Mouse (Mus musculus) forebrain, postnatal 0 days (tissue): Measurements from ENCODE around the gene Tenm4. TPM values are rescaled to one million over a fixed set of nuclear protein-coding genes. Genes with fewer than 3 reads are reported as not detected.

ENCODE experiments used
- ATAC-seq: fragments of 200-750 bp; cut with Nextera tagmentation; 2 replicates; pipeline ENCODE4 v1.8.0; 2017; ENCODE audit warnings: mild to moderate bottlenecking, moderate library complexity
- DNase-seq: peaks from one replicate; pipeline ENCODE4 v3.0.0-alpha.2; 2015
- H3K27ac ChIP-seq: fragments of 300-500 bp; sonication (generic); 2 replicates; pipeline ENCODE4 v1.5.1; 2014; ENCODE audit warnings: low read depth, mild to moderate bottlenecking, antibody characterized with exemption, low read length, moderate library complexity, mixed read lengths
- H3K27me3 ChIP-seq: fragments of 300-500 bp; sonication (generic); 2 replicates; pipeline ENCODE4 v1.6.1; 2014; ENCODE audit warnings: mild to moderate bottlenecking, low read length, mixed read lengths; ENCODE audit not compliant: insufficient read depth
- H3K36me3 ChIP-seq: fragments of 300-500 bp; sonication (generic); 2 replicates; pipeline ENCODE4 v1.6.1; 2014; ENCODE audit warnings: mild to moderate bottlenecking, moderate library complexity; ENCODE audit not compliant: insufficient read depth
- H3K4me1 ChIP-seq: fragments of 300-500 bp; sonication (generic); 2 replicates; pipeline ENCODE4 v1.6.1; 2014; ENCODE audit warnings: antibody characterized with exemption; ENCODE audit not compliant: insufficient read depth
- H3K4me2 ChIP-seq: fragments of 300-500 bp; sonication (generic); 2 replicates; pipeline ENCODE4 v1.6.1; 2014; ENCODE audit warnings: low read depth, mild to moderate bottlenecking, moderate library complexity
- H3K4me3 ChIP-seq: fragments of 300-500 bp; sonication (generic); 2 replicates; pipeline ENCODE4 v1.5.1; 2014; ENCODE audit warnings: low read depth, low read length, mixed read lengths
- H3K9ac ChIP-seq: fragments of 300-500 bp; sonication (generic); 2 replicates; pipeline ENCODE4 v1.6.1; 2014; ENCODE audit warnings: mild to moderate bottlenecking
- H3K9me3 ChIP-seq: fragments of 300-500 bp; sonication (generic); 2 replicates; pipeline ENCODE4 v1.6.1; 2016; ENCODE audit warnings: low read length
- CTCF ChIP-seq: sonication (generic); IDR thresholded peaks from 2 replicates; pipeline ENCODE4 v1.5.1; 2016; ENCODE audit warnings: antibody characterized with exemption, control low read depth, low read depth
- WGBS: fragments of 180-500 bp; shearing (Covaris S2); extraction: QIAGEN DNeasy Blood & Tissue Kit; methylation state at CpG from one replicate; pipeline ENCODE4 v1.1.7; 2014; 5-methylcytosine and 5-hydroxymethylcytosine counted together
- polyA plus RNA-seq: library from polyadenylated mRNA; unstranded; fragments of >200 nt; fragmentation: Nextera tagmentation; extraction: Ambion mirVana; gene quantifications from 2 replicates; pipeline ENCODE4 v1.2.1, GENCODE M21; 2015
- total RNA-seq: library from RNA; depleted of rRNA; stranded (reverse); fragments of >200 nt; gene quantifications from 2 replicates; pipeline ENCODE4 v1.2.3, GENCODE M21; 2014

Gene Tenm4
- total and polyA plus RNA-seq, 2 experiments from 2014 or later, result 50.6 to 69.5 TPM

GRCm38 (mm10) chr7:96203812-96204560 is 32.9 kb downstream of the Tenm4 start:
- TF ChIP-seq CTCF, result no peak
- Histone ChIP-seq H3K9ac (no peak overlapping the region), H3K4me1 (no peaks in the 10 kb centered on the region), H3K36me3 (no peaks in the 10 kb centered on the region), H3K4me2 (no peak overlapping the region), H3K27ac (no peak overlapping the region), H3K27me3 (no peaks in the 10 kb centered on the region), H3K9me3 (no peaks in the 10 kb centered on the region), H3K4me3 (no peak overlapping the region)
- 81% methylated on average over 10 of the region's 10 CpGs for WGBS
- ATAC-seq (no peak), DNase-seq (no peak)

- Histone ChIP-seq H3K4me2 (no peak overlapping the region), H3K27me3 (no peaks in the 10 kb centered on the region), H3K9ac (no peak overlapping the region), H3K4me3 (no peak overlapping the region), H3K27ac (no peak overlapping the region), H3K4me1 (no peaks in the 10 kb centered on the region), H3K9me3 (no peaks in the 10 kb centered on the region), H3K36me3 (no peaks in the 10 kb centered on the region)
- WGBS, result 30% methylated on average over 10 of the region's 10 CpGs
- no peak for TF ChIP-seq CTCF
- no peak for ATAC-seq
- DNase-seq, result no peak
Observed at GRCm38 (mm10) chr7:96204809-96205350, 33.8 kb downstream of the Tenm4 start.

GRCm38 (mm10) chr7:96207071-96207470 is 36.0 kb downstream of the Tenm4 start:
- no peaks in the 10 kb centered on the region for H3K27me3 ChIP-seq
- H3K36me3 ChIP-seq, result no peaks in the 10 kb centered on the region
- no peak overlapping the region for H3K4me3 ChIP-seq
- H3K4me1 ChIP-seq, result no peaks in the 10 kb centered on the region
- DNase-seq (no peak), ATAC-seq (no peak)
- no peak overlapping the region for H3K4me2 ChIP-seq
- no peak overlapping the region for H3K27ac ChIP-seq
- no peak for TF ChIP-seq CTCF
- no peaks in the 10 kb centered on the region for H3K9me3 ChIP-seq
- 79% methylated on average over 3 of the region's 3 CpGs for WGBS
- no peak overlapping the region for H3K9ac ChIP-seq

- WGBS, result 2% methylated on average over 64 of the region's 75 CpGs
Observed at GRCm38 (mm10) chr7:96209783-96210524, 38.9 kb downstream of the Tenm4 start.

GRCm38 (mm10) chr7:96210525-96211369 is 39.7 kb downstream of the Tenm4 start:
- H3K36me3 ChIP-seq, result no peaks in the 10 kb centered on the region
- no peaks in the 10 kb centered on the region for H3K9me3 ChIP-seq
- H3K27me3 ChIP-seq, result no peaks in the 10 kb centered on the region
- TF ChIP-seq CTCF, result peak; percentile 67
- H3K9ac ChIP-seq, result peak overlapping the region; percentile 97
- H3K27ac ChIP-seq, result peak overlapping the region; percentile 98
- DNase-seq (peak; percentile 80), ATAC-seq (peak; percentile 60)
- peak overlapping the region; percentile 83 for H3K4me3 ChIP-seq
- peak overlapping the region; percentile 93 for H3K4me2 ChIP-seq
- 1% methylated on average over 62 of the region's 62 CpGs for WGBS
- peaks cover 9% of the 10 kb centered on the region; the same call in 1 of the 2 replicates for H3K4me1 ChIP-seq

More at GRCm38 (mm10) chr7:96209783-96210524, 38.9 kb downstream of the Tenm4 start:
- peak overlapping the region; percentile 97 for H3K9ac ChIP-seq
- no peaks in the 10 kb centered on the region for H3K36me3 ChIP-seq
- peak; percentile 61 for TF ChIP-seq CTCF
- H3K4me3 ChIP-seq, result peak overlapping the region; percentile 83
- DNase-seq (peak; percentile 81), ATAC-seq (peak; percentile 59)
- H3K9me3 ChIP-seq, result no peaks in the 10 kb centered on the region
- peak overlapping the region; percentile 93 for H3K4me2 ChIP-seq
- H3K4me1 ChIP-seq, result peaks cover 5% of the 10 kb centered on the region; the same call in 1 of the 2 replicates
- no peaks in the 10 kb centered on the region for H3K27me3 ChIP-seq
- peak overlapping the region; percentile 98 for H3K27ac ChIP-seq

- Histone ChIP-seq H3K4me1 (peaks cover 14% of the 10 kb centered on the region; the same call in 1 of the 2 replicates), H3K9me3 (no peaks in the 10 kb centered on the region), H3K4me2 (peak overlapping the region; percentile 93), H3K27me3 (no peaks in the 10 kb centered on the region), H3K9ac (peak overlapping the region; percentile 97), H3K4me3 (peak overlapping the region; percentile 83), H3K27ac (peak overlapping the region; percentile 98), H3K36me3 (no peaks in the 10 kb centered on the region)
- TF ChIP-seq CTCF, result no peak
- ATAC-seq (no peak), DNase-seq (peak; percentile 53)
- 1% methylated on average over 17 of the region's 17 CpGs for WGBS
Observed at GRCm38 (mm10) chr7:96211618-96212021, 40.6 kb downstream of the Tenm4 start.
